Mouse (Mus musculus) G1E (cell line): ENCODE measurements around the gene Slc28a2.

ENCODE experiments used
- CTCF ChIP-seq: IDR thresholded peaks from 2 replicates; pipeline ENCODE4 v1.5.1; 2012; ENCODE audit warnings: low read depth, low read length, inconsistent platforms, mixed read lengths
- GATA1 ChIP-seq: IDR thresholded peaks from 2 replicates; pipeline ENCODE4 v1.6.1; 2012; ENCODE audit warnings: borderline replicate concordance, low read length, inconsistent platforms, mixed read lengths
- GATA2 ChIP-seq: IDR thresholded peaks from 2 replicates; pipeline ENCODE4 v1.6.1; 2012; ENCODE audit warnings: low read depth, low read length, inconsistent platforms, borderline replicate concordance
- POLR2AphosphoS5 ChIP-seq: IDR thresholded peaks from 2 replicates; pipeline ENCODE4 v1.6.1; 2012; ENCODE audit warnings: low read depth, low read length, inconsistent platforms; ENCODE audit not compliant: insufficient replicate concordance
- TAL1 ChIP-seq: conservative IDR thresholded peaks from 2 replicates; pipeline ENCODE4 v1.6.1; 2012; ENCODE audit warnings: low read depth, low read length, inconsistent platforms, mixed read lengths

- TF ChIP-seq TAL1: no peak
- TF ChIP-seq CTCF: no peak
- TF ChIP-seq GATA1: no peak
- TF ChIP-seq POLR2AphosphoS5: no peak
- TF ChIP-seq GATA2: no peak
These were observed 18.7 kb upstream of the Slc28a2 start for GRCm38 (mm10) chr2:122407607-122408006.
